Mouse (Mus musculus): ENCODE results near the gene Thop1. TPM values are rescaled to one million over a fixed set of nuclear protein-coding genes. Genes with fewer than 3 reads are reported as not detected.

The Thop1 gene
- polyA plus RNA-seq, 1 experiment, result 67.3 TPM

- Histone ChIP-seq H3ac (ENCODE audit: control insufficient read depth, insufficient read length, low read depth) (no peak overlapping the region), H3K36me3 (ENCODE audit: control insufficient read depth, insufficient read depth) (peaks cover 67% of the 10 kb centered on the region), H3K27me3 (ENCODE audit: control insufficient read depth, insufficient read depth, insufficient read length) (no peaks in the 10 kb centered on the region), H3K4me3 (ENCODE audit: insufficient read depth, poor library complexity, severe bottlenecking) (no peak overlapping the region), H3K79me2 (ENCODE audit: control insufficient read depth, insufficient read depth) (no peaks in the 10 kb centered on the region), H3K79me3 (ENCODE audit: low read depth) (no peaks in the 10 kb centered on the region)
- no peak for TF ChIP-seq MYOD1 (IDR thresholded peaks at IDR 0.05; ENCODE audit: control insufficient read depth, insufficient read length, low read depth)
- TF ChIP-seq FOSL1 (IDR thresholded peaks at IDR 0.05; ENCODE audit: insufficient read depth, low read length, poor library complexity, severe bottlenecking), result no peak
- TF ChIP-seq MAX (IDR thresholded peaks at IDR 0.05), result no peak
- TF ChIP-seq MYOG (IDR thresholded peaks at IDR 0.05; ENCODE audit: control insufficient read depth, extremely low read depth, insufficient read length), result no peak
- TF ChIP-seq USF1 (IDR thresholded peaks at IDR 0.05; ENCODE audit: low read depth), result no peak
- no peak for TF ChIP-seq CEBPB (IDR thresholded peaks at IDR 0.05; ENCODE audit: low read depth)
- no peak for TF ChIP-seq CTCF (IDR thresholded peaks at IDR 0.05; ENCODE audit: control insufficient read depth, insufficient read depth, insufficient read length)
Observed at GRCm38 (mm10) chr10:81120650-81121049, 50.8 kb downstream of the Thop1 start.

GRCm38 (mm10) chr10:81122889-81123288 lies 53.1 kb downstream of the Thop1 start:
- peaks cover 47% of the 10 kb centered on the region for H3K36me3 ChIP-seq (ENCODE audit: control insufficient read depth, insufficient read depth)
- H3K79me3 ChIP-seq (ENCODE audit: low read depth), result no peaks in the 10 kb centered on the region
- no peak for TF ChIP-seq CTCF (IDR thresholded peaks at IDR 0.05; ENCODE audit: control insufficient read depth, insufficient read depth, insufficient read length)
- TF ChIP-seq MYOG (IDR thresholded peaks at IDR 0.05; ENCODE audit: control insufficient read depth, extremely low read depth, insufficient read length), result no peak
- no peak for TF ChIP-seq CEBPB (IDR thresholded peaks at IDR 0.05; ENCODE audit: low read depth)
- TF ChIP-seq USF1 (IDR thresholded peaks at IDR 0.05; ENCODE audit: low read depth), result no peak
- no peak for TF ChIP-seq MAX (IDR thresholded peaks at IDR 0.05)
- TF ChIP-seq FOSL1 (IDR thresholded peaks at IDR 0.05; ENCODE audit: insufficient read depth, low read length, poor library complexity, severe bottlenecking), result no peak
- TF ChIP-seq MYOD1 (IDR thresholded peaks at IDR 0.05; ENCODE audit: control insufficient read depth, insufficient read length, low read depth), result no peak
- H3K27me3 ChIP-seq (ENCODE audit: control insufficient read depth, insufficient read depth, insufficient read length), result no peaks in the 10 kb centered on the region
- no peak overlapping the region for H3ac ChIP-seq (ENCODE audit: control insufficient read depth, insufficient read length, low read depth)
- no peak overlapping the region for H3K4me3 ChIP-seq (ENCODE audit: insufficient read depth, poor library complexity, severe bottlenecking)
- H3K79me2 ChIP-seq (ENCODE audit: control insufficient read depth, insufficient read depth), result no peaks in the 10 kb centered on the region

- no peak overlapping the region for H3ac ChIP-seq (ENCODE audit: control insufficient read depth, insufficient read length, low read depth)
- no peaks in the 10 kb centered on the region for H3K27me3 ChIP-seq (ENCODE audit: control insufficient read depth, insufficient read depth, insufficient read length)
- no peak overlapping the region for H3K4me3 ChIP-seq (ENCODE audit: insufficient read depth, poor library complexity, severe bottlenecking)
- H3K79me3 ChIP-seq (ENCODE audit: low read depth), result no peaks in the 10 kb centered on the region
- H3K79me2 ChIP-seq (ENCODE audit: control insufficient read depth, insufficient read depth), result no peaks in the 10 kb centered on the region
- H3K36me3 ChIP-seq (ENCODE audit: control insufficient read depth, insufficient read depth), result peaks cover 43% of the 10 kb centered on the region
- no peak for TF ChIP-seq CTCF (IDR thresholded peaks at IDR 0.05; ENCODE audit: control insufficient read depth, insufficient read depth, insufficient read length)
Observed at GRCm38 (mm10) chr10:81123500-81123899, 53.7 kb downstream of the Thop1 start.

Small RNA genes lying within 50 kb of the gene (microRNA-seq; reads per million reads assigned to microRNA genes)
- gene Mir5615-1 (ENCODE audit: borderline microRNAs expressed), result not detected
- not detected for gene Mir5615-2 (ENCODE audit: borderline microRNAs expressed)

Other genes with a start within 250 kb of the Thop1 start
- 1,494 TPM for gene Oaz1, start 243.4 kb upstream of the Thop1 start, polyA plus RNA-seq (2012; fragmentation: generic; extraction: Trizol)
- 0.05 TPM for gene Lingo3, start 226.0 kb upstream of the Thop1 start, polyA plus RNA-seq (2012; fragmentation: generic; extraction: Trizol)
- 297 TPM for gene Lsm7, start 214.8 kb upstream of the Thop1 start, polyA plus RNA-seq (2012; fragmentation: generic; extraction: Trizol)
- 31.2 TPM for gene Sppl2b, start 214.8 kb upstream of the Thop1 start, polyA plus RNA-seq (2012; fragmentation: generic; extraction: Trizol)
- 0.02 TPM for gene Tmprss9, start 198.2 kb upstream of the Thop1 start, polyA plus RNA-seq (2012; fragmentation: generic; extraction: Trizol)
- 263 TPM for gene Timm13, start 169.1 kb upstream of the Thop1 start, polyA plus RNA-seq (2012; fragmentation: generic; extraction: Trizol)
- 66.4 TPM for gene Lmnb2, start 151.8 kb upstream of the Thop1 start, polyA plus RNA-seq (2012; fragmentation: generic; extraction: Trizol)
- gene Gadd45b, start 140.0 kb upstream of the Thop1 start, polyA plus RNA-seq (2012; fragmentation: generic; extraction: Trizol), result 37.2 TPM
- gene Gng7, start 55.1 kb upstream of the Thop1 start, polyA plus RNA-seq (2012; fragmentation: generic; extraction: Trizol), result 0.25 TPM
- gene Diras1, start 44.4 kb upstream of the Thop1 start, polyA plus RNA-seq (2012; fragmentation: generic; extraction: Trizol), result 0.28 TPM
- gene Slc39a3, start 32.6 kb upstream of the Thop1 start, polyA plus RNA-seq (2012; fragmentation: generic; extraction: Trizol), result 11.6 TPM
- gene Sgta, start 9.9 kb upstream of the Thop1 start, polyA plus RNA-seq (2012; fragmentation: generic; extraction: Trizol), result 154 TPM
- gene Creb3l3, start 28.8 kb downstream of the Thop1 start, polyA plus RNA-seq (2012; fragmentation: generic; extraction: Trizol), result 0.06 TPM
- 92.2 TPM for gene Map2k2, start 35.9 kb downstream of the Thop1 start, polyA plus RNA-seq (2012; fragmentation: generic; extraction: Trizol)
- 19.9 TPM for gene Zbtb7a, start 65.2 kb downstream of the Thop1 start, polyA plus RNA-seq (2012; fragmentation: generic; extraction: Trizol)
- 31.6 TPM for gene Pias4, start 97.9 kb downstream of the Thop1 start, polyA plus RNA-seq (2012; fragmentation: generic; extraction: Trizol)
- gene Eef2, start 106.6 kb downstream of the Thop1 start, polyA plus RNA-seq (2012; fragmentation: generic; extraction: Trizol), result 2,537 TPM
- gene Dapk3, start 113.0 kb downstream of the Thop1 start, polyA plus RNA-seq (2012; fragmentation: generic; extraction: Trizol), result 72.8 TPM
- gene 4930442H23Rik, start 113.8 kb downstream of the Thop1 start, polyA plus RNA-seq (2012; fragmentation: generic; extraction: Trizol), result 0.07 TPM
- 0.18 TPM for gene Nmrk2, start 132.0 kb downstream of the Thop1 start, polyA plus RNA-seq (2012; fragmentation: generic; extraction: Trizol)
- 0.26 TPM for gene Atcay, start 160.8 kb downstream of the Thop1 start, polyA plus RNA-seq (2012; fragmentation: generic; extraction: Trizol)
- gene Zfr2, start 163.1 kb downstream of the Thop1 start, polyA plus RNA-seq (2012; fragmentation: generic; extraction: Trizol), result 0.19 TPM
- gene Matk, start 182.9 kb downstream of the Thop1 start, polyA plus RNA-seq (2012; fragmentation: generic; extraction: Trizol), result 0.98 TPM
- 174 TPM for gene Mrpl54, start 196.9 kb downstream of the Thop1 start, polyA plus RNA-seq (2012; fragmentation: generic; extraction: Trizol)
- 103 TPM for gene Apba3, start 196.9 kb downstream of the Thop1 start, polyA plus RNA-seq (2012; fragmentation: generic; extraction: Trizol)
- gene Tjp3, start 221.5 kb downstream of the Thop1 start, polyA plus RNA-seq (2012; fragmentation: generic; extraction: Trizol), result not detected
- 33.3 TPM for gene Pip5k1c, start 222.9 kb downstream of the Thop1 start, polyA plus RNA-seq (2012; fragmentation: generic; extraction: Trizol)

Data from C2C12 (cell line).